Mouse (Mus musculus) embryo, embryonic 10 days (tissue): ENCODE measurements around the gene Sorcs3.
A peak's percentile ranks its signal among the peaks of the same experiment; 100 is the strongest.

Experiments used
- DNase-seq: peaks from one replicate; pipeline ENCODE4 v3.0.0-alpha.2; 2015; ENCODE audit warnings: low spot score

Gene Sorcs3

GRCm38 (mm10) chr19:48205929-48206814 is at the start of gene Sorcs3:
Sorcs3 (plus strand) TSS chr19:48206025.
- DNase-seq = peak; percentile 70

GRCm38 (mm10) chr19:48165341-48165740 is 40.5 kb upstream of the Sorcs3 start:
- DNase-seq = no peak

GRCm38 (mm10) chr19:48167110-48167509 is 38.7 kb upstream of the Sorcs3 start:
- no peak for DNase-seq

GRCm38 (mm10) chr19:48168284-48168683 is 37.5 kb upstream of the Sorcs3 start:
- DNase-seq = peak; percentile 54

- peak; percentile 9 for DNase-seq
Measured at GRCm38 (mm10) chr19:48174717-48175116, 31.1 kb upstream of the Sorcs3 start.

GRCm38 (mm10) chr19:48203928-48204470 is 1.8 kb upstream of the Sorcs3 start:
- DNase-seq = peak; percentile 85

GRCm38 (mm10) chr19:48204476-48204875 is 1.3 kb upstream of the Sorcs3 start:
- DNase-seq = peak; percentile 37

GRCm38 (mm10) chr19:48204892-48205761 is 698 bp upstream of the Sorcs3 start:
- DNase-seq = peak; percentile 64

- peak; percentile 29 for DNase-seq
Measured at GRCm38 (mm10) chr19:48206861-48207730, 1.3 kb downstream of the Sorcs3 start.

- peak; percentile 62 for DNase-seq
Measured at GRCm38 (mm10) chr19:48207731-48208370, 2.0 kb downstream of the Sorcs3 start.

- no peak for DNase-seq
Measured at GRCm38 (mm10) chr19:48215379-48215778, 9.6 kb downstream of the Sorcs3 start.

- no peak for DNase-seq
Measured at GRCm38 (mm10) chr19:48237786-48238372, 32.1 kb downstream of the Sorcs3 start.

GRCm38 (mm10) chr19:48238391-48238790 is 32.6 kb downstream of the Sorcs3 start:
- DNase-seq = peak; percentile 8

- DNase-seq = peak; percentile 50
Measured at GRCm38 (mm10) chr19:48240960-48241359, 35.1 kb downstream of the Sorcs3 start.

- DNase-seq = no peak
Measured at GRCm38 (mm10) chr19:48244036-48244435, 38.2 kb downstream of the Sorcs3 start.

GRCm38 (mm10) chr19:48259223-48259622 is 53.4 kb downstream of the Sorcs3 start:
- DNase-seq = peak; percentile 55

GRCm38 (mm10) chr19:48260671-48261070 is 54.8 kb downstream of the Sorcs3 start:
- no peak for DNase-seq

GRCm38 (mm10) chr19:48263750-48264149 is 57.9 kb downstream of the Sorcs3 start:
- DNase-seq = peak; percentile 48

- no peak for DNase-seq
Measured at GRCm38 (mm10) chr19:48280273-48280672, 74.4 kb downstream of the Sorcs3 start.

- no peak for DNase-seq
Measured at GRCm38 (mm10) chr19:48282250-48282649, 76.4 kb downstream of the Sorcs3 start.
